Mouse (Mus musculus): ENCODE measurements around the gene Tifab.

DNA sequence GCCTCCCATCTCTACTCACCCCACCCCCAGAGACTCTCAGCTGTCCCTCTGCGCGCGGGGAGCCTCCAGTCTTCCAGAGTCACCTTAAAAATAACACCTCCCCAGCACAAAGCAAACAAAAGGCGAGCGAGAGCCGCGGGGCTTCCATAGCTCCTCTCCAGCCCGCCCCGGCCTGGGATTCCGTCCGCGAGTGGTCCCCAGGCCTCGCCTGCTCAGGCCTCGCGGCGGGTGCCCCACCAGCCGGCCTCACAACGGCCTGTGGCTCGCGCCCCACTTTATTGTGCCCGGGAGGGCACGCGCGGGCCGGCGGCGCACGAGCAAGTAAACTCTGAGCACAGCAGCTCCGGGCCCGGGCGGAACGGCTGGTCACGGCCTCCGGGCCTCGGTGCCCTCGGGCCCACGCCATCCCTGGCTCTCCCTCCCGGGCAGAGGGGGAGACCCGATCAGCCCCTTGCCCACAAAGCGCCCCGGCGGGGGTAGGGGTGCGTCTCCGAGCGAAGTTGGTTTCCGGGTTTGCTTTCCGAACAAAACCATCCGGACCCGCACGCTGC is 44.0 kb downstream of the Tifab start:
- no peak for TF ChIP-seq CTCF (IDR thresholded peaks at IDR 0.05; ENCODE audit: extremely low read depth, insufficient read length, insufficient replicate concordance, low read depth, low read length)
- TF ChIP-seq POLR2A (IDR thresholded peaks at IDR 0.05; ENCODE audit: low read depth, low read length): no peak

Data from small intestine, adult 2 months (tissue).